Mouse (Mus musculus) heart, postnatal 0 days (tissue): ENCODE results near the gene Sorbs2. TPM values are rescaled to one million over a fixed set of nuclear protein-coding genes. Genes with fewer than 3 reads are reported as not detected.

Source experiments
- ATAC-seq: fragments of 200-750 bp; cut with Nextera tagmentation; 2 replicates; pipeline ENCODE4 v1.8.0; 2017; ENCODE audit warnings: low read depth, moderate number of reproducible peaks, moderate library complexity; ENCODE audit not compliant: insufficient read depth
- DNase-seq: peaks from one replicate; pipeline ENCODE4 v3.0.0-alpha.2; 2016; ENCODE audit warnings: low spot score
- H3K27ac ChIP-seq: fragments of 300-500 bp; sonication (generic); 2 replicates; pipeline ENCODE4 v1.5.1; 2014; ENCODE audit warnings: low read depth, mild to moderate bottlenecking
- H3K27me3 ChIP-seq: fragments of 300-500 bp; sonication (generic); 2 replicates; pipeline ENCODE4 v1.6.1; 2014; ENCODE audit warnings: low read length, mixed read lengths; ENCODE audit not compliant: control insufficient read depth, insufficient read depth
- H3K36me3 ChIP-seq: fragments of 300-500 bp; sonication (generic); replicated peaks from 2 replicates; pipeline ENCODE4 v1.6.1; 2014; ENCODE audit warnings: low read length, mixed read lengths; ENCODE audit not compliant: control insufficient read depth, insufficient read depth
- H3K4me1 ChIP-seq: fragments of 300-500 bp; sonication (generic); 2 replicates; pipeline ENCODE4 v1.6.1; 2014; ENCODE audit warnings: antibody characterized with exemption; ENCODE audit not compliant: control insufficient read depth, insufficient read depth
- H3K4me2 ChIP-seq: fragments of 300-500 bp; sonication (generic); 2 replicates; pipeline ENCODE4 v1.6.1; 2014; ENCODE audit warnings: low read depth, mild to moderate bottlenecking, low read length, moderate library complexity
- H3K4me3 ChIP-seq: fragments of 300-500 bp; sonication (generic); 2 replicates; pipeline ENCODE4 v1.5.1; 2014; ENCODE audit warnings: low read depth, low read length
- H3K9ac ChIP-seq: fragments of 300-500 bp; sonication (generic); replicated peaks from 2 replicates; pipeline ENCODE4 v1.6.1; 2014; ENCODE audit warnings: low read depth, low read length, mixed read lengths
- H3K9me3 ChIP-seq: fragments of 300-500 bp; sonication (generic); replicated peaks from 2 replicates; pipeline ENCODE4 v1.6.1; 2016; ENCODE audit warnings: low read length; ENCODE audit not compliant: control insufficient read depth
- CTCF ChIP-seq: IDR thresholded peaks from 2 replicates; pipeline ENCODE4 v1.5.1; 2016; ENCODE audit warnings: antibody characterized with exemption, control low read depth, low read depth
- EP300 ChIP-seq: IDR thresholded peaks from 2 replicates; pipeline ENCODE4 v1.6.1; 2016; ENCODE audit warnings: antibody characterized with exemption, low read depth
- WGBS: fragments of 180-500 bp; shearing (Covaris S2); extraction: QIAGEN DNeasy Blood & Tissue Kit; methylation state at CpG from one replicate; pipeline ENCODE4 v1.1.7; 2014; 5-methylcytosine and 5-hydroxymethylcytosine counted together
- polyA plus RNA-seq: library from polyadenylated mRNA; unstranded; fragments of >200 nt; fragmentation: Nextera tagmentation; extraction: Ambion mirVana; gene quantifications from 2 replicates; pipeline ENCODE4 v1.2.1, GENCODE M21; 2015
- total RNA-seq: library from RNA; depleted of rRNA; stranded (reverse); fragments of >200 nt; gene quantifications from 2 replicates; pipeline ENCODE4 v1.2.3, GENCODE M21; 2014; ENCODE audit warnings: low replicate concordance

Gene Sorbs2
- total and polyA plus RNA-seq, 2 experiments from 2014 or later = 228 to 385 TPM

DNA sequence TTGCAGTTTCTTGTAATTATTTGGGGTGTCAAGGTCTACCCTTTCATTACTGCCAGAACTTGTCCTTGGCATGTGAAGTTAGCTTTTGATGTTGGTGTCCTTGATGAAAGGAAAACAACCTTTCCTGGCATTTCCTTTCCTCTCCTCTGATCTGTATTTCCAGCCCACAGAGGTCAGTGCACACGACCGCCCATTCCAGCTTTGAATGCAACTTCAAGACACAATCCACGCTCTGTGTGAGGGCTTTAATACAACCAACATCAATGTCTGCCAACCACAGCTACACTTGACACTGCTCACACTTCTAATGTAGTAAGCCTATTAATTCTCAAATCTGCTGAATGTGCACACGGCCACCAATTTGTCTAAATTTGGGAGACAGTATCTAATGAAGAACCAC, 47.0 kb downstream of the Sorbs2 start:
- no peaks in the 10 kb centered on the region for H3K4me1 ChIP-seq
- TF ChIP-seq EP300 (no peak), CTCF (no peak)
- WGBS = 78% methylated on average over 4 of the region's 4 CpGs
- no peaks in the 10 kb centered on the region for H3K36me3 ChIP-seq
- H3K27ac ChIP-seq = no peak overlapping the region
- H3K4me2 ChIP-seq = no peak overlapping the region
- H3K27me3 ChIP-seq = no peaks in the 10 kb centered on the region
- ATAC-seq (no peak), DNase-seq (no peak)
- peaks cover 5% of the 10 kb centered on the region for H3K9me3 ChIP-seq
- H3K9ac ChIP-seq = no peak overlapping the region
- no peak overlapping the region for H3K4me3 ChIP-seq

DNA sequence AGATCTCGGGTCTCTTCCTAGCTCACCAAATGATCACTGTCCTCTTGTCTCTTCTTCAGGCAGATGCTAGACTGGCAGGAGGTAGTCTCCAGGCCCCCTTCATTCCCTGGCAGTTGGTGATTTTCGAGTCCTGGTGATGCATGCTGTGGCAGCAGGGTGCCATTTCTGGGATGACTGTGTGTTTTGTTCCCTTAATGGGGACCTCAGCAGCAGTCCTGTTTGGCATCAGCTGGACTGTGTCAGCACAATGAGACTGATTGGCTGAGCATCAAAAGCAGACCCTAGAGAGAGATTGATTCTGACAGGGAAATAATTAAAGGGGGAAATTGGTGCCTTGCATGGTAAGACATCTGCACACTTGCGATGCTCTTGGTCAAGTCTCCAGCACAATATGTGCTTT, 50.3 kb downstream of the Sorbs2 start:
- Histone ChIP-seq H3K4me1 (no peaks in the 10 kb centered on the region), H3K9ac (no peak overlapping the region), H3K27me3 (no peaks in the 10 kb centered on the region), H3K36me3 (no peaks in the 10 kb centered on the region), H3K4me2 (no peak overlapping the region), H3K27ac (no peak overlapping the region), H3K9me3 (no peaks in the 10 kb centered on the region), H3K4me3 (no peak overlapping the region)
- TF ChIP-seq CTCF (no peak), EP300 (no peak)
- no peak for ATAC-seq
- DNase-seq = no peak
- WGBS = 78% methylated on average over 3 of the region's 3 CpGs

DNA sequence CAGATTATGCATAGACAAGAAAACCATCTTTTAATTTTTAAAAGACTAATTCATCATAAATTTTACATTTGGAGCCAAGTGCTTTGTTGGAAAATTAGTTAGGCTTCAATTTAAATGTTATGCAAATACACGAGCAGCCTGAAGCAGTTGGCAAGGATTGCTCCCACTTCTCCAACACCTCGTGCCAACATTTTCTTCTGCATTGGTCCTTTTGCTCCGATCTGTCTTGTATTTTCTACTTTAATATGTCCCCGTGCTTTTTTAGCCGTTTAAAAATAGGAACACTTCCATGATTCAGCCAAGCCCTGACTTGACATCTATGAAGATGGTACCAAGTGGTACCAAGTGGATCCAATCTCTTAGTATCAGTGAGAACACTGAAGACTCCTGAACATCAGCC, 50.8 kb downstream of the Sorbs2 start:
- Histone ChIP-seq H3K9ac (no peak overlapping the region), H3K4me3 (no peak overlapping the region), H3K4me1 (no peaks in the 10 kb centered on the region), H3K36me3 (no peaks in the 10 kb centered on the region), H3K27ac (no peak overlapping the region), H3K9me3 (no peaks in the 10 kb centered on the region), H3K4me2 (no peak overlapping the region), H3K27me3 (no peaks in the 10 kb centered on the region)
- DNase-seq (no peak), ATAC-seq (no peak)
- TF ChIP-seq EP300 (no peak), CTCF (no peak)
- WGBS = 89% methylated on average over 5 of the region's 5 CpGs

DNA sequence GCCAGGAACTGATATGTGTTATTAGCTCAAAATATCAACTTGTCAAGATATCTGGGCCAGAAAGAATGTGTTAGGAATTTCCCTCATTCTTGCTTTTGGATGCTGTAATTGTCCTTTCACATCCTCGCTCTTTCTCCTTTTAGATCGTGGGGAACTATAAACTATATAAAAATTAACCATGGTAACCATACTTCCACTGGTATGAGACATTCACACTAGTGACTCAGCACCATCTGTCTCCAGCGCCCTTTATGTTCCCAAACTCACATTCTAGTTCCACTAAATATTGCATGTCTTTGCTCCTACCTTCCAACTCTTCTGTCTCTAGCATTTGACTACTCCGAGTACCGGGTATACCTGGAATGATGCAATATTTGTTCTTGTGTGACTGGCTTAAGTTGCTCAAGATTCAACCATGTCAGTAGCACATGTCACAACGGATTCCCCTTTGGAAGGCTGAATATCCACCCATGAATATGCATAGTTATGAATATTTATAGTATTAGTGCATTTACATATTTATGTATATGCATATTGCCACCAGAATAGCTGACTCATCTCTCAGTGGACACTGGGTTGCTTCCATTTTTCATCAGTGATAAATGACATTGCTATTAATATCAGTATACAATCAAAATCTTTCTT, 51.7 kb downstream of the Sorbs2 start:
- Histone ChIP-seq H3K36me3 (no peaks in the 10 kb centered on the region), H3K9ac (no peak overlapping the region), H3K27me3 (no peaks in the 10 kb centered on the region), H3K4me3 (no peak overlapping the region), H3K4me1 (no peaks in the 10 kb centered on the region), H3K27ac (no peak overlapping the region), H3K9me3 (no peaks in the 10 kb centered on the region), H3K4me2 (no peak overlapping the region)
- no peak for TF ChIP-seq EP300
- no peak for TF ChIP-seq CTCF
- ATAC-seq (no peak), DNase-seq (no peak)
- 83% methylated on average over 6 of the region's 6 CpGs for WGBS

DNA sequence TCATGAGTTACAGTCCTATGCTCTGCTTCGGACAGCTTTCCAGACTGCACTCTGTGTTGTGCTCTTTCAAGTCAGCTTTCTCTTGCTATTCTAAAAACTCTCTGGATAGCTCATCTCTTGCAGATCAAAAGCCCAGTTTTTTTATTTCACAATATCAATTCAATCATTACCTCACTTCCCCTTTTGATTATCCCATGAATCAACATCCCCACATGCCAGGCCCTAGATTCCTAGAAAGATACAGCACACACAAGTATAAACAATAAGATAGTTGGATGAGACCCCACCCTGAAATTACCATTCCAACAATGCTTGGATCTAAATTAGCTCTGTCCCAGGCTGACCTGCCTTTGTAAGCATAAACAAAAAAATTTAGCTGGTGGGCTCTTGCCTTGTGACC, 57.6 kb downstream of the Sorbs2 start:
- ATAC-seq (no peak), DNase-seq (no peak)
- WGBS = 100% methylated on average over 1 of the region's 1 CpGs
- H3K4me2 ChIP-seq = no peak overlapping the region
- no peaks in the 10 kb centered on the region for H3K27me3 ChIP-seq
- H3K36me3 ChIP-seq = no peaks in the 10 kb centered on the region
- peaks cover 13% of the 10 kb centered on the region; the same call in 1 of the 2 replicates for H3K9me3 ChIP-seq
- TF ChIP-seq EP300 (no peak), CTCF (no peak)
- H3K4me3 ChIP-seq = no peak overlapping the region
- H3K27ac ChIP-seq = no peak overlapping the region
- H3K4me1 ChIP-seq = no peaks in the 10 kb centered on the region
- H3K9ac ChIP-seq = no peak overlapping the region

DNA sequence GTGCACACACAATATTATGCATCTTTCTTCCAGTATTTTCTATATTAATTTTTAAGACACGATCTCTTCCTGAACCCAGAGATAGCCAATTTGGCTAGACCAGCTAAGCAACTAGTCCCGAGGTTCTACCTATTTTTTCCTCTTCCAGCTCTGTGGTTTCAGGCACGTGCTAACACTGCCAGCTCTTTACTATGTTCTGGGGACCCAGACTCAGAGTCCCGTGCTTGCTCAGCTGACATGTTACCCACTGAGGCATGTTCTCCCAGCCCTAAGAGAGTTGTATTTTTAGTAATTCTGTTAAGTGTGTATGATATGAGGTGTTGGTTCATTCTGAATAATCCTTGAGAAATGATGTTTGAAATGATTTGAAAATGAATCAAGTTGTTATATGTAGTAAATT, 62.5 kb downstream of the Sorbs2 start:
- 38% methylated on average over 4 of the region's 4 CpGs for WGBS
- Histone ChIP-seq H3K4me3 (no peak overlapping the region), H3K36me3 (no peaks in the 10 kb centered on the region), H3K9ac (no peak overlapping the region), H3K4me2 (no peak overlapping the region), H3K27me3 (no peaks in the 10 kb centered on the region), H3K4me1 (no peaks in the 10 kb centered on the region), H3K27ac (no peak overlapping the region), H3K9me3 (peaks cover 13% of the 10 kb centered on the region; the same call in 1 of the 2 replicates)
- DNase-seq (peak; percentile 32), ATAC-seq (peak; percentile 30; the same call in 1 of the 2 replicates)
- TF ChIP-seq EP300 (no peak), CTCF (no peak)
